Mouse (Mus musculus): ENCODE measurements at regions not wholly inside any gene's neighbourhood (a gene's known extent, or its start where the extent isn't known, plus 50 kb on each side); places are given as distances from the start of the nearest gene placed in this dataset.

- no peak for DNase-seq
These were observed 1447.4 kb downstream of the Slc22a22 start for GRCm38 (mm10) chr15:56030007-56030406.

DNA sequence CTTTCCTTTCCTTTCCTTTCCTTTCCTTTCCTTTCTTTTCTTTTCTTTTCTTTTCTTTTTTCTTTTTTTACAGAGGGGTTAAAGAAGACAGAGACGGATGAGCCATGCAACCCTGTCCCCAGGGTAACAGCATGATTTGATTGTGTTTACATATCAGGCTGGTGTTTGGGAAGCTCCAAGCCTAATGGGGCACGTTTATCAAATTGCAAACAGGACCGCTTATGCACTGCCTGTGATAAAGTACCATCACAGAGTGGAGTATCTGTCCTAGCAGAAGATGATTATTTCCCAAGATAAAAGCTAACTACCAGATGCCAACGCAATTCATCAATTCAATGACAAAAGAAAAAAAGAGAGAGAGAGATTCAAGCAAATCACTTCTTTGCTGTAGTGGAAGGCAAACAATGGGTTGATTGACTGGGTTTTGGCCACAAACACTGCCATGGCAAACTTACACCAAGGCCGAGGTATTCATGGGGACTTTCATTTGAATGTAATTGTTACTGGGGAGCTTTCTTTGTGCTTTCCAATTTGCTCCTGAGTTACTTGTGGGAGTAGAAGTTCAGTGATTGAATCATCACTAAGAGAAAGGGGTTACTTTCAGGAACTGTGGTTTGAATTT is 1450.1 kb downstream of the Slc22a22 start:
- no peak for DNase-seq

DNA sequence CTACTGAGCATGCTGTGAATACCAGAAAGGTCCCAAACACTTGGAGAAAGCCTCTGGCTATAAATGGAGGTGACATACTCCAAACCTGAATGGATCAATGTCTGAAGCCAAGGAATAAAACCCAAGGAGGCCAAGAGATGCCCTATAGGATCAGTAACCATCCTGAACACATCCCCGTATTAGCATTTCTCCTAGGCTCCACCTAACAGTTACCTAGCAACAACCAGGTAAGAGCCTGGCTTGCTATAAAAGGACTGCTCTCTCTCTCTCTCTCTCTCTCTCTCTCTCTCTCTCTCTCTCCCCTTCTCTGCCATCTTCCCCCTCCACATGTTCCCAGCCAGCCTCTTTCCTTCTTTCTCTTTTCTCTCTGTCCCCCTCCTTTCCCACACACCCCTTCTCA is 1452.7 kb downstream of the Slc22a22 start:
- DNase-seq = no peak

- no peak for DNase-seq
These were observed 1453.5 kb downstream of the Slc22a22 start for GRCm38 (mm10) chr15:56023862-56024484.

DNA sequence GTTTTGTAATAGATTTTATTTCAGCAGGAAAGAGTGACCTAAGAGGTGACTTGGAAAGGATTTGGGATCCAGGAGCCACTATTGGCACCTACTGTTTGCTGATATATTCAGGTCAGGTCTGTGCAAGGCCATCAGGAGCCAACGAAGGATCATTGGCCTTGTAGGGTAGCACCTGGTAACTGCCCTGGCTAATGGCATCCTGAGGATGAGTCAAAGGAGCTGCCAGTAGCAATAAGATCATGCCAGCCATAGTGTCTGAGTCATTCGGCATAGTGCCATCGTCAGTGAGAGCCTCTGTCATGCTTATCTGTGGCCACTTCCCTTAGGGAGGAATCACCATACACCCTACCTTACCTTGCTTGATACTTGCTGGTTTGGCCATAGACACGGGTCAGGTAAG is 1455.1 kb downstream of the Slc22a22 start:
- DNase-seq = no peak

GRCm38 (mm10) chr15:56018141-56018540 is 1459.3 kb downstream of the Slc22a22 start:
- DNase-seq = no peak

DNA sequence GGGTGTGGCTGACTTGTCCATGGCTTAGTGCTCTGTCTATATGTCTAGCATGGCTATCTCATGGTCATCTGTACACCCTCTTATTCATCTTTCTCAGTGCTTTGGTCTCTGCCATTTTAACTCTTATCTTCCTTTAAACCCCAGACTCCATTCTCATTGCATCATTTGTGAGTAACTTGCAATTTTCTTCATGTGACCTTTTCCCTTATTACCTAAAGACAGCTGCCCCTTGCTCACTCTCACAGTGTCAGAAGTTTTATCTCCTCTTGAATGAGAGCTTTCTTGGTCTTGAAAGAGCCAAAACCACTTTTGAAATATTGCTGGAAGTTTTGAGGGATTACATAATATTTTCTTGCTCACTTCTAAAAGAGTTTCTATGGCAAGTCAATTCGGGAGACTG is 1459.9 kb downstream of the Slc22a22 start:
- DNase-seq = no peak

GRCm38 (mm10) chr15:56016070-56016469 is 1461.4 kb downstream of the Slc22a22 start:
- DNase-seq = no peak

- DNase-seq = no peak
These were observed 1463.3 kb downstream of the Slc22a22 start for GRCm38 (mm10) chr15:56014059-56014620.

DNA sequence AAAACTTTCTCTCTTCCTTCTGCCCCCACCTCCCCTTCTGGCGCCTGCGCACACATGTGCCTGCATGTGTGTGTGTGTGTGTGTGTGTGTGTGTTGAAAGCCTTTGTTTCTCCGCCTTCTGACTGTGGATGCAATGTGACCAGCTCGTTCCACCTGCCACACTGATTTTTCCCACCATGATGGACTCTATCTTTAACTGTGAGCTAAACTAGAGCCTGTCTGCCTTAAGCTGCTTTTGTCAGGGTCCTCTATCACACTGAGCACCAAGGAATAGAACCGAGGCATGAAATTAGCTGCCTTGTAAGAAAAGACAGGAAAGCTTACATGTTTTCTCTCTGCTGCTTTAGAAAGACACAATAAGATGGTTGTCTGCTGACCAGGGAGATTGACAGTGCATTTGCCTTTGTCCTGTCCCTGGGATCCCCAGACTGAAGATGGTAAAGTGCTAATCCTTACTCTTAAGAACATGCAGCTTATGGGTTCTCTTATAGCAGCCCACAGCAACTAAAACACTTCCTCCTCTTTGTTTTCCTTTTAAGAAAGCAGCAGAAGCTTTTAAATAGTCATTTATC is 1468.7 kb downstream of the Slc22a22 start:
- DNase-seq = no peak

GRCm38 (mm10) chr15:56007376-56007775 is 1470.0 kb downstream of the Slc22a22 start:
- no peak for DNase-seq

- no peak for DNase-seq
These were observed 1472.1 kb downstream of the Slc22a22 start for GRCm38 (mm10) chr15:56005361-56005760.

GRCm38 (mm10) chr15:56003921-56004320 is 1473.5 kb downstream of the Slc22a22 start:
- no peak for DNase-seq

DNA sequence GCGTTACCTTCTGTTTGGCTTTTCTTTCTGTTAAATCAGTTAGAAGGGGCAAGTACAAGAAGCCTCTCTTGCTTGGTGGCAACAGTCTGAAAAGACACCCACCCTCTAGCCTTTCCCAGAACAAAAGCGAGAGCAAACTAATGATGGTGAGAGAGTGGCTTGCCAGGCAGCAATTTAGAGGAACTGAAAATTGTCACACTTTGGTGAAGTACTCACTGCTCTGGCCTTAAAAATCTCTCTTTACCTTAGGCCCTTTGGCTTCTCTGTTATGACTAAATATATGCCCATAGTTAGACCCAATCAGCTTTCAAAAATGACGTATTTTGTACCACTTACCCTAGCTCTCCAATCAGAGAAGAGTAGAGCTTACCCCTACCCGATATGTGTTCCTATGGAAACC is 1477.8 kb downstream of the Slc22a22 start:
- DNase-seq = no peak

GRCm38 (mm10) chr15:55997977-55998376 is 1479.4 kb downstream of the Slc22a22 start:
- no peak for DNase-seq

DNA sequence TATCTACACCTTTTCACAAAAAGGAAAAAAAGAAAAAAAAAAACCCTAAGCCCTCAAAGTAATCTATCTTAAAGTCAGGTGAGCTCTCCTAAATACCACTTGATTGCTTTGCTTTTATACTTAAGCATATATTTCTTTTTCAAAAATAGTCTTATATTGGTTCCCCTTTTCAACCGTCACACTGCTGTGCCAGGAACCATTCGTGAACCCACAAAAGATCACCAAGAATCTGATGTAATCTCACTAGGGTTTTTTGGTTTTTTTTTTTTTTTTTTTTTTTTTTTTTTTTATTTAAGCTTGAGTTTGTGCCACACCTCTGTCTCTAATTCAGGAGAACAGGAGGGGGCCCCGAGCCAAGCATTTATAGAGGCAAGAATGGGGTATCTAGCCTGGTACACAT is 1482.7 kb downstream of the Slc22a22 start:
- DNase-seq = no peak

DNA sequence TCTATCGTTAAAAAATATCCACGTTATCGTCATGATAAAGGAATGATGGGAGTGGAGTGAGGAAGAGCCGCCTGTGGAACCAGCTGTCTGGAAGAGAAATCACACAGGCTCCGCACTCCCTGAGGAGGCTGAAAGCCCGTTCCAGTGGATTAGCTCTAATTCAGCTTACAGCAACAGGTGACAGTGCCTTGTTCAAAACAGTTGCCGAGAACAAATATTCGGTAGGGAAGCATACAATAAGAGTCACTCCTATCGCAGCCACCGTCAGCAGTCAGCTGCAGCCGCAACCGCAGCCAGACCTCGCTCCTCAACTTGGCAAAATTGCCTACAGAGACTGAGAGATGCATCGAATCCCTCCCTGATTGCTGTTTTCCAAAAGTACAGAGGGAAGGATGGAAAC is 1501.6 kb downstream of the Slc22a22 start:
- no peak for DNase-seq

GRCm38 (mm10) chr15:55966780-55967179 is 1510.6 kb downstream of the Slc22a22 start:
- no peak for DNase-seq

DNA sequence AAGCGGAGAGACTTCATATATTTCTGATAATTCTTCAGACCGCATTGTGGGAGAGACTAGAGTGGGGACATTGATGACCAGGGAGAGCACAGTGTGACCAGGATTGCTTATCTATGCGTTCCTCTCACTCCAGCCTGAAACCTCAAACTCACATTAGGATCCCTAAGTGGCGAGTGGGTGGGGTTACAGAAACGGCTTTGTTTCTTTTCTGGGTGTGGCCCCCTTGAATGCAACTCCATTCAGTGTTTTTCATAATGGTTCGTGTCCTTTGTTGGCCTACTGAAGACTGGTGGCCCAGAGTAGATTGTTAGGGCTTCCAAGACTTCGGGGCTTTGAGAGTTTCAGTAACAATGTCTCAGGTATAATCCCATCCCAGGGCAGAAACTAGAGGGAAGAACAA is 1512.1 kb downstream of the Slc22a22 start:
- no peak for DNase-seq

DNA sequence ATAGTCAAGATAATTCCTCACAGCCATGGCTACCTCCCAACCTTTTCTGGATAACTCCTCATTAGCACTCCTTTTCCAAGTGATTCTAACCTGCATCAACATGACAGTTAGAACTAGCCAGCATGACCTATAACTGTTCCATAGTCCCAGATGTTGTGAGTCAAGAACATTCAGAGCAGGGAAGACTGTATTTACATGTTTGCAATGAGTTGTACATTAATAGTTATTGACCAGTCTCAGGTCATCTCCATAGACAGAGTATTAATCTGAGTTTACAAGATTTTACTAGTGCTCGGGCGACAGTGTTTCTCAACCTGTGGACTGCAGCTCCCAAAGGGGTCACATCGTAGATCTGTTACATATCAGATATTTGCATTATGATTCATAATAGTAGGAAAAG is 1515.3 kb downstream of the Slc22a22 start:
- no peak for DNase-seq

All from spleen, adult 18-20 months (tissue).